Mouse (Mus musculus) small intestine, adult 2 months (tissue): ENCODE results near the gene Nr1d2.
"Not testable (repeated sequence)": the region's sequence is repeated elsewhere in the genome, so short reads cannot be mapped to it uniquely, and the experiment has no call there.

ENCODE experiments used
- CTCF ChIP-seq: fragments of 200-500 bp; IDR thresholded peaks from 2 replicates; pipeline ENCODE4 v1.5.1; 2012; ENCODE audit warnings: low read depth, mild to moderate bottlenecking, control low read depth, inconsistent platforms, low read length, moderate library complexity, mixed read lengths; ENCODE audit not compliant: insufficient replicate concordance, insufficient read length; ENCODE audit errors: extremely low read depth
- POLR2A ChIP-seq: fragments of 200-500 bp; IDR thresholded peaks from 2 replicates; pipeline ENCODE4 v1.6.1; 2012; ENCODE audit warnings: low read depth, mild to moderate bottlenecking, control low read depth, inconsistent platforms, low read length, moderate library complexity

DNA sequence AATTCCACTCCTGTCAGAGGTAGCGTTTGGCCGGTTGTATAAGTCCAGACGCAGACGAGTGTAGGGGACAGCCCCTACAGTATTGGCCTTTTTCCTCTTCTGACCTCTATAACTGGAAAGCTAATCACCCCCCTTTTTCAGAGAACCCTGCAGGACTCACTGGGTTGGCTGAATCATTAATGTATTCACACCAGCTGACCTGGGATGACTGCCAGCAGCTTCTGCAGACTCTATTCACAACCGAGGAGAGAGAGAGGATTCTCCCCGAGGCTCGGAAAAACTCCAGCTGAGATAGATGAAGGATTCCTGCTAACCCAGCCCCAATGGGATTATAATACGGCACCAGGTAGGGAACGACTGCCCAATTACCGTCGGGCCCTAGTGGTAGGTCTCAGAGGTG is 12.7 kb downstream of the Nr1d2 start:
- not testable (repeated sequence) for TF ChIP-seq CTCF, POLR2A
